Mouse (Mus musculus) midbrain, embryonic 14.5 days (tissue): ENCODE results near the gene Apeh. TPM values are rescaled to one million over a fixed set of nuclear protein-coding genes. Genes with fewer than 3 reads are reported as not detected.

Experiments used
- ATAC-seq: fragments of 200-750 bp; cut with Nextera tagmentation; 2 replicates; pipeline ENCODE4 v1.8.0; 2017; ENCODE audit warnings: moderate number of reproducible peaks, moderate library complexity; ENCODE audit not compliant: low FRiP score, low TSS enrichment
- DNase-seq: peaks from one replicate; pipeline ENCODE4 v3.0.0-alpha.2; 2015
- H3K27ac ChIP-seq: fragments of 300-500 bp; sonication (generic); replicated peaks from 2 replicates; pipeline ENCODE4 v1.5.1; 2014; ENCODE audit warnings: mild to moderate bottlenecking, low read depth, low read length, moderate library complexity
- H3K27me3 ChIP-seq: fragments of 300-500 bp; sonication (generic); 2 replicates; pipeline ENCODE4 v1.6.1; 2014; ENCODE audit warnings: low read length, control low read depth, mixed read lengths; ENCODE audit not compliant: control insufficient read depth, insufficient read depth
- H3K36me3 ChIP-seq: fragments of 300-500 bp; sonication (generic); 2 replicates; pipeline ENCODE4 v1.6.1; 2014; ENCODE audit warnings: low read length, control low read depth; ENCODE audit not compliant: control insufficient read depth, insufficient read depth
- H3K4me1 ChIP-seq: fragments of 300-500 bp; sonication (generic); 2 replicates; pipeline ENCODE4 v1.6.1; 2014; ENCODE audit warnings: mild to moderate bottlenecking, antibody characterized with exemption, low read length, control low read depth; ENCODE audit not compliant: control insufficient read depth, insufficient read depth
- H3K4me2 ChIP-seq: fragments of 300-500 bp; sonication (generic); 2 replicates; pipeline ENCODE4 v1.6.1; 2014; ENCODE audit warnings: mild to moderate bottlenecking, low read length, moderate library complexity
- H3K4me3 ChIP-seq: fragments of 300-500 bp; sonication (generic); replicated peaks from 2 replicates; pipeline ENCODE4 v1.5.1; 2014; ENCODE audit warnings: low read depth, low read length
- H3K9ac ChIP-seq: fragments of 300-500 bp; sonication (generic); replicated peaks from 2 replicates; pipeline ENCODE4 v1.6.1; 2014; ENCODE audit warnings: mild to moderate bottlenecking, low read length, moderate library complexity
- H3K9me3 ChIP-seq: fragments of 300-500 bp; sonication (generic); 2 replicates; pipeline ENCODE4 v1.6.1; 2016; ENCODE audit warnings: low read length, control low read depth, mixed read lengths; ENCODE audit not compliant: control insufficient read depth
- WGBS: fragments of 180-500 bp; shearing (Covaris S2); extraction: QIAGEN DNeasy Blood & Tissue Kit; methylation state at CpG from one replicate; pipeline ENCODE4 v1.1.7; 2014; 5-methylcytosine and 5-hydroxymethylcytosine counted together
- polyA plus RNA-seq: library from polyadenylated mRNA; unstranded; fragments of >200 nt; fragmentation: Nextera tagmentation; extraction: Ambion mirVana; gene quantifications from 2 replicates; pipeline ENCODE4 v1.2.1, GENCODE M21; 2014

Gene Apeh
- 38.0 and 43.8 TPM in 2 replicates for polyA plus RNA-seq

- peak; percentile 92 for ATAC-seq
- peak within 1 kb of the TSS; percentile 90 for H3K4me2 ChIP-seq
- no peaks in the 10 kb centered on the region for H3K27me3 ChIP-seq
- peak within 1 kb of the TSS; percentile 70 for H3K9ac ChIP-seq
- no peaks in the 10 kb centered on the region for H3K9me3 ChIP-seq
- peak; percentile 93 for DNase-seq
- WGBS = under 1% methylated on average over 52 of the region's 52 CpGs
- peaks cover 54% of the 10 kb centered on the region for H3K36me3 ChIP-seq
- H3K4me3 ChIP-seq = peak within 1 kb of the TSS; percentile 53
- H3K4me1 ChIP-seq = peaks cover 11% of the 10 kb centered on the region; the same call in 1 of the 2 replicates
- peak within 1 kb of the TSS; percentile 67 for H3K27ac ChIP-seq
These were observed at the start of gene Apeh for GRCm38 (mm10) chr9:108094184-108094941. Apeh (minus strand) TSS chr9:108094606.

GRCm38 (mm10) chr9:108143470-108143869, 49.1 kb upstream of the Apeh start:
- no peak for ATAC-seq
- no peak overlapping the region for H3K4me3 ChIP-seq
- no peak for DNase-seq
- no peaks in the 10 kb centered on the region for H3K4me1 ChIP-seq
- H3K4me2 ChIP-seq = no peak overlapping the region
- H3K27ac ChIP-seq = no peak overlapping the region
- no peaks in the 10 kb centered on the region for H3K27me3 ChIP-seq
- peaks cover 12% of the 10 kb centered on the region; the same call in 1 of the 2 replicates for H3K36me3 ChIP-seq
- H3K9me3 ChIP-seq = no peaks in the 10 kb centered on the region
- WGBS = 92% methylated on average over 2 of the region's 2 CpGs
- no peak overlapping the region for H3K9ac ChIP-seq

- Histone ChIP-seq H3K9me3 (no peaks in the 10 kb centered on the region), H3K4me2 (no peak overlapping the region), H3K4me1 (no peaks in the 10 kb centered on the region), H3K36me3 (peaks cover 31% of the 10 kb centered on the region), H3K4me3 (no peak overlapping the region), H3K9ac (no peak overlapping the region), H3K27me3 (no peaks in the 10 kb centered on the region), H3K27ac (no peak overlapping the region)
- DNase-seq (no peak), ATAC-seq (no peak)
- 83% methylated on average over 10 of the region's 10 CpGs for WGBS
These were observed 47.0 kb upstream of the Apeh start for GRCm38 (mm10) chr9:108141387-108141786.

- no peak overlapping the region for H3K4me2 ChIP-seq
- DNase-seq = peak; percentile 20
- no peaks in the 10 kb centered on the region for H3K27me3 ChIP-seq
- no peak overlapping the region for H3K27ac ChIP-seq
- no peaks in the 10 kb centered on the region for H3K4me1 ChIP-seq
- no peak for ATAC-seq
- 85% methylated on average over 7 of the region's 7 CpGs for WGBS
- H3K36me3 ChIP-seq = peaks cover 32% of the 10 kb centered on the region
- no peaks in the 10 kb centered on the region for H3K9me3 ChIP-seq
- no peak overlapping the region for H3K9ac ChIP-seq
- no peak overlapping the region for H3K4me3 ChIP-seq
These were observed 45.7 kb upstream of the Apeh start for GRCm38 (mm10) chr9:108139963-108140695.

- Histone ChIP-seq H3K9me3 (no peaks in the 10 kb centered on the region), H3K4me2 (no peak overlapping the region), H3K4me1 (no peaks in the 10 kb centered on the region), H3K36me3 (peaks cover 32% of the 10 kb centered on the region), H3K27ac (no peak overlapping the region), H3K4me3 (no peak overlapping the region), H3K27me3 (no peaks in the 10 kb centered on the region), H3K9ac (no peak overlapping the region)
- ATAC-seq (no peak), DNase-seq (peak; percentile 29)
- WGBS = 83% methylated on average over 17 of the region's 17 CpGs
These were observed 45.0 kb upstream of the Apeh start for GRCm38 (mm10) chr9:108139169-108139962.

- no peak for DNase-seq
- Histone ChIP-seq H3K9me3 (no peaks in the 10 kb centered on the region), H3K27me3 (no peaks in the 10 kb centered on the region), H3K36me3 (peaks cover 32% of the 10 kb centered on the region), H3K4me3 (no peak overlapping the region), H3K4me2 (no peak overlapping the region), H3K9ac (no peak overlapping the region), H3K27ac (no peak overlapping the region), H3K4me1 (no peaks in the 10 kb centered on the region)
- no peak for ATAC-seq
- 75% methylated on average over 6 of the region's 6 CpGs for WGBS
These were observed 43.7 kb upstream of the Apeh start for GRCm38 (mm10) chr9:108138118-108138517.

- no peaks in the 10 kb centered on the region for H3K9me3 ChIP-seq
- H3K36me3 ChIP-seq = peaks cover 32% of the 10 kb centered on the region
- H3K27me3 ChIP-seq = no peaks in the 10 kb centered on the region
- ATAC-seq = no peak
- H3K4me2 ChIP-seq = no peak overlapping the region
- H3K4me1 ChIP-seq = no peaks in the 10 kb centered on the region
- H3K4me3 ChIP-seq = no peak overlapping the region
- H3K9ac ChIP-seq = no peak overlapping the region
- no peak for DNase-seq
- H3K27ac ChIP-seq = no peak overlapping the region
- WGBS = 79% methylated on average over 17 of the region's 17 CpGs
These were observed 43.1 kb upstream of the Apeh start for GRCm38 (mm10) chr9:108137523-108137922.

GRCm38 (mm10) chr9:108136930-108137462, 42.6 kb upstream of the Apeh start:
- no peak for ATAC-seq
- WGBS = 93% methylated on average over 6 of the region's 6 CpGs
- no peak overlapping the region for H3K9ac ChIP-seq
- no peaks in the 10 kb centered on the region for H3K9me3 ChIP-seq
- H3K4me1 ChIP-seq = no peaks in the 10 kb centered on the region
- H3K36me3 ChIP-seq = peaks cover 32% of the 10 kb centered on the region
- H3K27ac ChIP-seq = no peak overlapping the region
- H3K4me3 ChIP-seq = no peak overlapping the region
- no peak for DNase-seq
- no peaks in the 10 kb centered on the region for H3K27me3 ChIP-seq
- H3K4me2 ChIP-seq = no peak overlapping the region
